In the genomic region with DNA sequence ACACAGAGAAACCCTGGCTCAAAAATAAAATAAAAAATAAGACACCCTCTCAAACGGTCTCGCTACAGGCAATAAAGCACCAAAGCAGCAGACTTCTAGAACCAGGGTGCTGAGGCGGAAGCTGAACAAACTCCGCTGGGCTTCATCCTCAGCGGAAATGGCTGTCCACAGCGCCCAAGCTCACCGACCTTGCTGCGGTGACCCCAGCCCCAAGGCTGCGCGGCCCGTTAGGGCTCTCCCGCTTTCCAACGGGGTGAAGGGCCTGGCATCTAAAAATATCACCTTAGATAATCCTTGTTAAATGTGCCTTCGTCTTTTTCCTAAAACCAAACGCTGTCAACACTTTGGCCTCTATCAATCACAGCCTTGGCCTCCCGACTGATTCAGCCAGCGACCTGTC, we compare ENCODE assay signal across 9 mouse cellular contexts. TPM values are rescaled to one million over a fixed set of nuclear protein-coding genes. Genes with fewer than 3 reads are reported as not detected.
DNase-seq lines count a peak whose midpoint lies in the region; ATAC-seq and TF ChIP-seq lines count a peak whose summit lies in the region.
"Had no signal": no experiment of that assay in that cellular context is flagged by ENCODE, and none has a peak within 500 bp of the region (broad histone marks: within the 10 kb centered on the region; RNA-seq: fewer than 3 reads in every experiment).

No protein-coding gene starts in this region.

- peak overlapping the region; percentile 86 for H3K4me2 ChIP-seq in lung, embryonic 14.5 days
- H3K4me2 ChIP-seq in forebrain, embryonic 12.5 days, result peak overlapping the region; percentile 72

- no peaks in the 10 kb centered on the region for H3K27me3 ChIP-seq in lung, embryonic 14.5 days (ENCODE audit: insufficient read depth, low read length)
- H3K27me3 ChIP-seq in forebrain, embryonic 12.5 days, result no peaks in the 10 kb centered on the region

- ATAC-seq in lung, embryonic 14.5 days (ENCODE audit: insufficient read depth), result peak; percentile 50; the same call in 1 of the 2 replicates
- ATAC-seq in forebrain, embryonic 12.5 days (ENCODE audit: low FRiP score), result peak; percentile 39; the same call in 1 of the 2 replicates
- peak; percentile 45 for ATAC-seq in megakaryocyte, adult 5-6 weeks (ENCODE audit: poor library complexity, severe bottlenecking)

- H3K27ac ChIP-seq in lung, embryonic 14.5 days (ENCODE audit: low read depth), result peak overlapping the region; percentile 89
- H3K27ac ChIP-seq in forebrain, embryonic 12.5 days, result peak overlapping the region; percentile 92

- peaks cover 9% of the 10 kb centered on the region for H3K4me1 ChIP-seq in lung, embryonic 14.5 days (ENCODE audit: insufficient read depth)
- H3K4me1 ChIP-seq in forebrain, embryonic 12.5 days, result peaks cover 31% of the 10 kb centered on the region

- H3K9ac ChIP-seq in lung, embryonic 14.5 days, result peak overlapping the region; percentile 59
- peak overlapping the region; percentile 65 for H3K9ac ChIP-seq in forebrain, embryonic 12.5 days

- peak overlapping the region; percentile 72 for H3K4me3 ChIP-seq in lung, embryonic 14.5 days (ENCODE audit: low read depth, low read length)
- peak overlapping the region; percentile 88 for H3K4me3 ChIP-seq in forebrain, embryonic 12.5 days (replicated peaks)

- WGBS in lung, embryonic 14.5 days, result 1% methylated on average over 17 of the region's 17 CpGs
- 6% methylated on average over 17 of the region's 17 CpGs for WGBS in forebrain, embryonic 12.5 days

- DNase-seq in cerebellum, adult 8-10 months, result peak; percentile 33
- DNase-seq in cerebellum, adult 9-10 months, result no peak
- no peak for DNase-seq in lung, embryonic 14.5 days
- no peak for DNase-seq in lung, postnatal 25 days (ENCODE audit: low spot score)
- peak; percentile 65 for DNase-seq in kidney, postnatal 10 days
- DNase-seq in testis, postnatal 14 days (ENCODE audit: low spot score), result peak; percentile 32

- no peaks in the 10 kb centered on the region for H3K9me3 ChIP-seq in lung, embryonic 14.5 days (ENCODE audit: low read depth, low read length)
- H3K9me3 ChIP-seq in forebrain, embryonic 12.5 days, result no peaks in the 10 kb centered on the region

- peaks cover 16% of the 10 kb centered on the region for H3K36me3 ChIP-seq in lung, embryonic 14.5 days (ENCODE audit: insufficient read depth)
- peaks cover 10% of the 10 kb centered on the region for H3K36me3 ChIP-seq in forebrain, embryonic 12.5 days (replicated peaks)

- TF ChIP-seq CTCF in lung, embryonic 14.5 days (IDR thresholded peaks at IDR 0.05; ENCODE audit: low read depth), result no peak

RNA-seq across cellular contexts. Expression of a gene that starts 0.6 kb away (rescaled TPM):
- 25.9 TPM in 2 replicates for polyA plus RNA-seq in lung, embryonic 14.5 days (2014; fragmentation: Nextera tagmentation; extraction: Ambion mirVana)
- 23.4 and 26.8 TPM in 2 replicates for polyA plus RNA-seq in forebrain, embryonic 12.5 days (2016; fragmentation: Nextera tagmentation; extraction: Ambion mirVana)
- 45.5 and 48.7 TPM in 2 replicates for total RNA-seq in megakaryocyte, adult 5-6 weeks (2015)
- total RNA-seq in megakaryocyte, adult 5-6 weeks (2017), result 20.3 and 26.1 TPM in 2 replicates

RNA-seq across cellular contexts. Expression of a gene that starts 25.2 kb away (rescaled TPM):
- polyA plus RNA-seq in lung, embryonic 14.5 days (2014; fragmentation: Nextera tagmentation; extraction: Ambion mirVana), result 0.05 TPM in 1 of 2 replicates, not detected in the other
- 0.06 TPM in 1 of 2 replicates, not detected in the other for polyA plus RNA-seq in forebrain, embryonic 12.5 days (2016; fragmentation: Nextera tagmentation; extraction: Ambion mirVana)
- not detected in 2 replicates for total RNA-seq in megakaryocyte, adult 5-6 weeks (2015)
- total RNA-seq in megakaryocyte, adult 5-6 weeks (2017), result not detected in 2 replicates
- polyA plus RNA-seq: frontal cortex, adult 2 months had no signal

RNA-seq across cellular contexts. Expression of a gene that starts 36.7 kb away (rescaled TPM):
- not detected in 2 replicates for polyA plus RNA-seq in lung, embryonic 14.5 days (2014; fragmentation: Nextera tagmentation; extraction: Ambion mirVana)
- not detected in 2 replicates for polyA plus RNA-seq in forebrain, embryonic 12.5 days (2016; fragmentation: Nextera tagmentation; extraction: Ambion mirVana)
- not detected in 2 replicates for total RNA-seq in megakaryocyte, adult 5-6 weeks (2015)
- not detected in 2 replicates for total RNA-seq in megakaryocyte, adult 5-6 weeks (2017)

RNA-seq across cellular contexts. Expression of a gene that starts 50.7 kb away (rescaled TPM):
- polyA plus RNA-seq in lung, embryonic 14.5 days (2014; fragmentation: Nextera tagmentation; extraction: Ambion mirVana), result not detected in 2 replicates
- not detected in 2 replicates for polyA plus RNA-seq in forebrain, embryonic 12.5 days (2016; fragmentation: Nextera tagmentation; extraction: Ambion mirVana)
- total RNA-seq in megakaryocyte, adult 5-6 weeks (2015), result not detected in 2 replicates
- total RNA-seq in megakaryocyte, adult 5-6 weeks (2017), result not detected in 2 replicates
- polyA plus RNA-seq: frontal cortex, adult 2 months had no signal

RNA-seq across cellular contexts. Expression of a gene that starts 54.1 kb away (rescaled TPM):
- 7.4 and 7.5 TPM in 2 replicates for polyA plus RNA-seq in lung, embryonic 14.5 days (2014; fragmentation: Nextera tagmentation; extraction: Ambion mirVana)
- 5.8 and 6.3 TPM in 2 replicates for polyA plus RNA-seq in forebrain, embryonic 12.5 days (2016; fragmentation: Nextera tagmentation; extraction: Ambion mirVana)
- total RNA-seq in megakaryocyte, adult 5-6 weeks (2015), result 35.0 and 36.9 TPM in 2 replicates
- total RNA-seq in megakaryocyte, adult 5-6 weeks (2017), result 42.6 and 43.3 TPM in 2 replicates

Comparison
In these comparisons a context has a peak if more than half of its experiments do, and no peak if none do; other contexts are left out.
1. DNase-seq: peak in cerebellum, adult 8-10 months (single experiment), kidney, postnatal 10 days (single experiment) and testis, postnatal 14 days (single experiment); none in cerebellum, adult 9-10 months (single experiment), lung, embryonic 14.5 days (single experiment) and lung, postnatal 25 days (single experiment).
2. Peak in every context shown above with its lines, with median percentiles within 50 percentile points of each other: ATAC-seq.